20 mouse cellular contexts compared by ENCODE assay signal in genomic region chr9:69298566-69299335, GRCm38 (mm10).
DNase-seq lines count a peak whose midpoint lies in the region; ATAC-seq and TF ChIP-seq lines count a peak whose summit lies in the region.
"Had no signal": no experiment of that assay in that cellular context is flagged by ENCODE, and none has a peak within 500 bp of the region (broad histone marks: within the 10 kb centered on the region; RNA-seq: fewer than 3 reads in every experiment).

No protein-coding gene starts in this region.

- ATAC-seq in liver, embryonic 12.5 days: no peak
- ATAC-seq: forebrain, embryonic 16.5 days had no signal

- H3K9me3 ChIP-seq in liver, embryonic 12.5 days (replicated peaks): no peaks in the 10 kb centered on the region
- H3K9me3 ChIP-seq: embryonic facial prominence, embryonic 13.5 days; forebrain, embryonic 12.5 days; G1E; heart, embryonic 13.5 days; hindbrain, embryonic 15.5 days had no signal

- H3K4me1 ChIP-seq in liver, adult 2 months (ENCODE audit: control insufficient read depth, insufficient read depth, low read length): peaks cover 49% of the 10 kb centered on the region
- 0 out of 2 replicates have a peak, but pooled peaks cover 4% of the 10 kb centered on the region for H3K4me1 ChIP-seq in liver, embryonic 12.5 days

- H3K4me2 ChIP-seq in liver, embryonic 12.5 days: no peak overlapping the region
- H3K4me2 ChIP-seq: embryonic facial prominence, embryonic 13.5 days; forebrain, embryonic 12.5 days; heart, embryonic 13.5 days; hindbrain, embryonic 15.5 days had no signal

- H3K79me2 ChIP-seq in liver, adult 2 months (ENCODE audit: control insufficient read depth, insufficient read depth, low read length): peaks cover 58% of the 10 kb centered on the region

- H3K36me3 ChIP-seq in liver, adult 2 months (ENCODE audit: control insufficient read depth, insufficient read depth, low read length): no peaks in the 10 kb centered on the region
- no peaks in the 10 kb centered on the region for H3K36me3 ChIP-seq in liver, embryonic 12.5 days
- H3K36me3 ChIP-seq: embryonic facial prominence, embryonic 13.5 days; forebrain, embryonic 12.5 days; G1E; heart, embryonic 13.5 days; hindbrain, embryonic 15.5 days had no signal

- H3K4me3 ChIP-seq in liver, adult 2 months (ENCODE audit: insufficient read depth, low read depth, low read length): no peak overlapping the region
- H3K4me3 ChIP-seq in liver, embryonic 12.5 days: no peak overlapping the region
- H3K4me3 ChIP-seq: embryonic facial prominence, embryonic 13.5 days; forebrain, embryonic 12.5 days; heart, embryonic 13.5 days; hindbrain, embryonic 15.5 days had no signal

- no peak for TF ChIP-seq CTCF in liver, adult 2 months (IDR thresholded peaks at IDR 0.05; ENCODE audit: low read depth, low read length)

- H3K27me3 ChIP-seq in liver, adult 2 months (ENCODE audit: control insufficient read depth, insufficient read depth, low read length): no peaks in the 10 kb centered on the region
- peaks cover 13% of the 10 kb centered on the region for H3K27me3 ChIP-seq in liver, embryonic 12.5 days (replicated peaks)
- H3K27me3 ChIP-seq: embryonic facial prominence, embryonic 13.5 days had no signal

- H3K27ac ChIP-seq in liver, adult 2 months (replicated peaks; ENCODE audit: insufficient read depth, low read depth, low read length): peak overlapping the region; percentile 8; the same call in 1 of the 2 replicates
- H3K27ac ChIP-seq in liver, embryonic 12.5 days: no peak overlapping the region
- H3K27ac ChIP-seq: embryonic facial prominence, embryonic 13.5 days; forebrain, embryonic 12.5 days; heart, embryonic 13.5 days; hindbrain, embryonic 15.5 days had no signal

- TF ChIP-seq POLR2A in liver, adult 2 months (IDR thresholded peaks at IDR 0.05; ENCODE audit: extremely low read depth, insufficient read depth, low read length): no peak

- WGBS in liver, adult 2 months: 73% methylated on average over 12 of the region's 12 CpGs
- WGBS in liver, embryonic 12.5 days (ENCODE audit: insufficient replicate concordance): 56% methylated on average over 12 of the region's 12 CpGs

- H3K9ac ChIP-seq in liver, adult 2 months (ENCODE audit: low read depth, low read length): no peak overlapping the region
- no peak overlapping the region for H3K9ac ChIP-seq in liver, embryonic 12.5 days
- H3K9ac ChIP-seq: embryonic facial prominence, embryonic 13.5 days; forebrain, embryonic 12.5 days; heart, embryonic 13.5 days; hindbrain, embryonic 15.5 days had no signal

- peak; percentile 47 for DNase-seq in adrenal gland, adult 2 months
- DNase-seq in adrenal gland, postnatal 10 days: no peak
- no peak for DNase-seq in liver, adult 2 months (ENCODE audit: extremely low read depth, low read depth, low spot score)
- peak; percentile 48 for DNase-seq in testis, postnatal 10 days (ENCODE audit: low spot score)
- DNase-seq in testis, postnatal 14 days (ENCODE audit: low spot score): no peak
- DNase-seq in thymus, postnatal 0 days (ENCODE audit: low spot score): no peak
- DNase-seq: B cell, adult 2 months; cerebellum, adult 11-12 months; cerebellum, adult 9-10 months; cerebellum, postnatal 25 days; gastrocnemius, postnatal 25 days; heart, adult 18-20 months; heart, postnatal 36 days had no signal

Comparison
In these comparisons a context has a peak if more than half of its experiments do, and no peak if none do; other contexts are left out.
1. DNase-seq: peak in adrenal gland, adult 2 months (single experiment) and testis, postnatal 10 days (single experiment); none in adrenal gland, postnatal 10 days (single experiment), liver, adult 2 months (single experiment), testis, postnatal 14 days (single experiment) and thymus, postnatal 0 days (single experiment).